Mouse (Mus musculus) heart, postnatal 14 days (tissue): ENCODE results near the gene Smyd3. TPM values are rescaled to one million over a fixed set of nuclear protein-coding genes. Genes with fewer than 3 reads are reported as not detected.

Experiments
- DNase-seq, 2 experiments: peaks; one replicate each; pipeline ENCODE4 v3.0.0; 2021 to 2022
- intact Hi-C: fragments of 180-260 bp; cut with DNase I; formaldehyde crosslinking; loops from one replicate; pipeline ENCODE4 v1.15.1; 2025
- total RNA-seq, 2 experiments: library from RNA; stranded (reverse); gene quantifications; 2 replicates each; pipeline ENCODE4 v1.2.3; 2021

The Smyd3 gene
- total RNA-seq, 2 experiments from 2014 or later = 5.9 to 9.3 TPM

DNA sequence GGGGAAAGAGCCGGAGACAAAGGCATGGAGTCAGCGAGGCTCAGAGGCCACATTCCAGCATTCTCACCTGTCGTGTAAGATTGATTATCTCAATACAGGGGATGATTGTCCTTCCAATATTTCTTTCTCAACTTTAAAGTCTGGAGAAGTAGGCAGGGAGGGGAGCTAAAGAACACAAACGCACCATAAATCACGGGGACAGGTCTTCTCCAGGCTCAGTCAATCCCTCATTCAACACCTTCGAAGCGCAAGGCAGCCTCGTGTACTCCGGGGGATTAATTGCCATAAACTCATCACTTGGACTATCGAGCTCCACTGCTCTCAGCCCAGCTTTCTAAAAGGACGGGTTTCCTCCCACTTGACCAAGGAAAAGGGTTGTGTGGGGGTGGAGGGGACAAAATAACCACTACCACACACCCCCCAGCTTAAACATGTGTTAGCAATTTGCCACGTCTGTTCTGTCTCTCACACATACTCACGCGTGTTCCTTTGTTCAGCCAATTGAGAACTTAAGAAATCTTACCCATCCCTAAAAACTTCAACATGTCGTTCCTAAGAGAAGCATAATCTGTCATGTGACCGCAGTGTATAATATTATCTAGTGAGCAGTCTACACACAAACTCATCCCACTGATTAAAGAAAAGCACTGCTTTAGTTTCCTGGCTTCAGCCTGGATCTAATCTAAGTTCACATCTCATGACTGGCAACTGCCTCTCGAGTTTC is 43.8 kb downstream of the Smyd3 start:
- intact Hi-C loops = loop anchor here (10.0 kb wide), 1 partner anchor 509 kb away; no protein-coding TSS in a partner anchor
- DNase-seq = no peak

DNA sequence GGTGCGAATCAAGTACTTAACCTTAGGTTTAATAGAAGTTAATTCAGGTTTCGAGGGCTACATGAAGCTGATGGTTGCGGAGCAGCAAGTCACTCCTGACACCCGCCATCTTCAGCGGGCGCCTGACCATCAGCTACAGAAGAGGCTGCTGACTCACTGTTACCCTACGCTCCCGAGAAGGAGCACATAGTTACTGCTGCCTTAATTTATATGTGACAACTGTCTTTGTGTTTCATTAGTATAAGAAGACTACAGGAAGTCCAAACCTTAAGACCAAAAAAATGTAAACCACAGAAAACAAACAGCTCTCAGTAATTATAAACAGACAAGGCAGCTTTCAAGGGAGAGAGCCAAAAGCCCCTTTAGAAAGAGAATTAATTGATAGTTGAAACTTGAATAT is 49.9 kb downstream of the Smyd3 start:
- DNase-seq = no peak
- intact Hi-C loops = no loop called here

- intact Hi-C loops = no loop called here
- no peak for DNase-seq
Observed at GRCm38 (mm10) chr1:179462376-179462775, 55.5 kb downstream of the Smyd3 start.

DNA sequence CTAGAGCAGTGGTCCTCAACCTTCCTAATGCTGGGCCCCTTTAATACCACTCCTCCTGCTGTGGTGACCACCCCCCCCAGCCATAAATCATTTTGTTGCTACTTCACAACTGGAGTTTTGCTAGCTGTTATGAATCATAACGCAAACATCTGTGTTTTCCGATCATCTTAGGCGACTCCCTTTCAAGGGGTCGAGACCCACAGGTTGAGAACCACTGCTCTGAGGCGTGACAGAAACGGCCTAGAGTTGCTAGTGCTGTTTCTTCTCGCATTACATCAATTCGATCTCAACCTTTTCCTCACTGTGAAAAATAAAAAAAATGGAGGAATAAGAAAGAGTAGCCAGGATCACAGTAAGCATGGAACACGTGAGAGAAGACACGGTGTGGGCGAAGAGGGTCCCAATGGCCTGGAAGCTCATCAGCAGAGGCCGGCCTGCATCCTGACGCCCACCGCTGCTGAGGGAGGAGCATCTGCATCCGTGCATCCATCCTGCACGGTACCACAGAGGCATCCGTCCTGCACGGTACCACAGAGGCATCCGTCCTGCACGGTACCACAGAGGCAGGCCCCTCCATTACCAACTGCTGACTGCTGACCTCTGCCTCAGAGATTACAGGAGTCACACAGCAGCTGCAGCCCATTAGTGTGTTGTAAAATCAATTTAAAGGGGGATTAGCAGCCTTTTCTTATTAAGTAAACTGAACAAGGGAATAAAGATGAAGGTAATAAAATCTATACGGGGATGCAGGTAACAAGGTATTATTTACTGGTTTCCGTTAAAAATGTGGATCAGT is 56.6 kb downstream of the Smyd3 start:
- intact Hi-C loops = no loop called here
- no peak for DNase-seq

- intact Hi-C loops = no loop called here
- no peak for DNase-seq
Observed at GRCm38 (mm10) chr1:179458987-179459368, 58.9 kb downstream of the Smyd3 start.

GRCm38 (mm10) chr1:179458236-179458986 is 59.4 kb downstream of the Smyd3 start:
- intact Hi-C loops = no loop called here
- peak in 1 of 2 experiments; percentile 8 for DNase-seq

- DNase-seq = no peak
- intact Hi-C loops = no loop called here
Observed at GRCm38 (mm10) chr1:179454600-179454999, 63.2 kb downstream of the Smyd3 start.

DNA sequence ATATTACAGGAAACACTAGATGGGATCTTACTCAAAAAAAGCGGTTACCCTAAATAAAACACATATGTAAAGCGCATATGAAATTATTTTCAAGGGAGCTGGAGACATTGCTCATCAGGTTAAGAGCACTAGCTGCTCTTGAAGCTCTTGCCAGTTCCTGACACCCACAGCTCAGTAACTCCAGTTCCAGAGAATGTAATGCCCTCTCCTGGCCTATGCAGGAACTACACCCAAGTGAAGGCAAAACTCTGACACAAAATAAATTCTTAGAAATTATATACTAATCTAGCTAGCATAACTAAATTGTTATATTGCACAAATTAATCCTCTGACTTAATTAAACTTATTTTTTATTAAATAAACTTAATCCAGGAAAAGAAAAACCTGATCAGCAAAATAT is 66.6 kb downstream of the Smyd3 start:
- intact Hi-C loops = no loop called here
- DNase-seq = no peak

- intact Hi-C loops = no loop called here
Observed at GRCm38 (mm10) chr1:179446845-179447212, 71.0 kb downstream of the Smyd3 start.

GRCm38 (mm10) chr1:179446127-179446844 is 71.6 kb downstream of the Smyd3 start:
- intact Hi-C loops = no loop called here
- DNase-seq = peak in 1 of 2 experiments; percentile 23

More at GRCm38 (mm10) chr1:179446845-179447212, 71.0 kb downstream of the Smyd3 start:
- no peak for DNase-seq

GRCm38 (mm10) chr1:179443835-179444234 is 74.0 kb downstream of the Smyd3 start:
- no peak for DNase-seq
- intact Hi-C loops = no loop called here

DNA sequence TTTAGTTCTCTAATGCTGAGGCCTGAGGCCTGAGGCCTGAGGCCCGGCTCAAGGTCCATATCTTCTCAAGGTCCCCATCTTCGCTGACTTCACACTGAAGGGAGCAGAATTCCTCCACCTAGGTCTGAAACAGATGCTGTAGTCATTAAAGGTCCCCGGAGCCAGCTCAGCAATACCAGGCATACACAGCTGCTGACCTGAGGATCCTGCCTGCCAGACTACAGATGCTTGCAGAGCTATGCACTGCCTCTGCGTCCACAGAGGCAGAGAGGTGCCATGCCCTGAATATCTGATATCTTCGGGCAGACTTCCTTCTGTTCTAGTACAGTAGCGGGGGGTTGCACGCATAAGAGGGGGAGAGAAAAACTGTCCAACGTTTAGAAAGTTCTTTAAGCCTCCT is 74.4 kb downstream of the Smyd3 start:
- intact Hi-C loops = no loop called here
- DNase-seq = no peak

GRCm38 (mm10) chr1:179436596-179436995 is 81.2 kb downstream of the Smyd3 start:
- intact Hi-C loops = no loop called here
- DNase-seq = no peak

DNA sequence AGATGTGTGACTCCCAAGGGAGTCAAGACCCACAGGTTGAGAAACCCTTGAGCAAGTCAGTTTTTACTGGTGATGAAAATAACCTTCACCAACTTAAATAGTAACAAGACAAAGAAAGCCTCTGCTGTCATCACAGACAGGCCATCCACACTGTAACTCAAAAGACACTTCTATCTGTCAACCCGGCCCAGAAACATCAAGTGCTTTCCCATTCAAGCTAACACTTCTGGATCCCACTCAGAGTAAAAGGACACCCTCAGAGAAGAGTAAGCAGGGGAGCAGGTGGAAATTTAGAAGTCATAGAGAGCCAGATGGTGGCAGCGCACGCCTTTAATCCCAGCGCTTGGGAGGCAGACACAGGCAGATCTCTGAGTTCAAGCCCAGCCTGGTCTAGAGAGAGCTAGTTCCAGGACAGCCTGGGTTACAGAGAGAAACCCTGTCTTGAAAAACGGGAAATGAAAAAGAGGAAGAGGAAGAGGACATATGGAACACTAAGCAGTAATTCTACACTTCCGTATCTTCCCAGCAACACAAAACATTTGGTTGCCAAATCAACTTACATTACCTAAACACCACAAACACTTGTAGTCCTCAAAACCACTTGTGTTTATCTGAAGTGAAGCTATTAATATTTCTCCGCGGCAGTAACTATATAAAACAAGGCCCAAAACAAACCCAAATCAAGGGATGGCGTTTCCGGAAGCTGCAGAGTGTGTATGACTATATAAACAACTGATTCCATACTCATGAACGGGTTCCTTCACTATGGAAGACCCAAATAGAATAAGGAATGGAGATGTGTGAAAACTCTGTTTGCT is 83.2 kb downstream of the Smyd3 start:
- no peak for DNase-seq
- intact Hi-C loops = no loop called here

GRCm38 (mm10) chr1:179433828-179434227 is 84.0 kb downstream of the Smyd3 start:
- DNase-seq = no peak
- intact Hi-C loops = no loop called here

DNA sequence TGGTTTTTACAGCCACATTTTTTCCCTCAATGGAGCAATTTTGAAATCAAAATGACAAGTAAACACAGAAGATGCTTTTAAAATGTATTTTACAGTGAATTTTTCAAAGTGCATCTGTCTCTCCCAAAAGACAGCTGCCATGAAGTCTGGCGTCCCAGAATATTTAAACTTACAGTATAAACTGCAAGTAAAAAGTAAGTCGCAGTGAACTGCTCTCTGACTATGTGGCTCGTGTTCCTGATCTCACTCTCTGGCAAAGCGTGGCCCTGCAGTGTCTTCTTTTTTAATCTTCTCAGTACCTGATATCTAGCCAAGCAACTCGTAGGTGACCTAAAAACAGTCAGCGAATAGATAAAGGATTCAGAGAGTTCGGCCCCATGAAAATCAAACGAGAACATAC is 84.5 kb downstream of the Smyd3 start:
- intact Hi-C loops = no loop called here
- DNase-seq = no peak

DNA sequence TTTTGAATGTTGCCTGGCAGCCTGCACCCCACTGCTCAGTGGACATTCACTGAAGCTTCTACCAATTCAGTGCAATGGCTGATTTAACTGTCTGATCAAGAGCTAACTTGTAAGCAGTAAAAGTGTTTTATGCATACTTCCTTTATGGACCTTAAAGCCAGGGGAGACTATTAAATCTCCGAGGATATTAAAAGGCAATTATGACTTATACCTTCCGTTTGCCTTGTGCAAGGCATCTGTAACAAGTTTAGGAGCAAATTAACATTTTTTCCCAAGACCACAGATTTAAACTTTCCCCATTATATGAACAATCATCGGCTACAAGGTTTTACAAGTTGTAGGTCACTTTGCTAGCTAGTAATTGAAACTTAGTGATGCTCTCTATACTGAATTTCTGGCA is 87.8 kb downstream of the Smyd3 start:
- intact Hi-C loops = no loop called here
- DNase-seq = no peak

DNA sequence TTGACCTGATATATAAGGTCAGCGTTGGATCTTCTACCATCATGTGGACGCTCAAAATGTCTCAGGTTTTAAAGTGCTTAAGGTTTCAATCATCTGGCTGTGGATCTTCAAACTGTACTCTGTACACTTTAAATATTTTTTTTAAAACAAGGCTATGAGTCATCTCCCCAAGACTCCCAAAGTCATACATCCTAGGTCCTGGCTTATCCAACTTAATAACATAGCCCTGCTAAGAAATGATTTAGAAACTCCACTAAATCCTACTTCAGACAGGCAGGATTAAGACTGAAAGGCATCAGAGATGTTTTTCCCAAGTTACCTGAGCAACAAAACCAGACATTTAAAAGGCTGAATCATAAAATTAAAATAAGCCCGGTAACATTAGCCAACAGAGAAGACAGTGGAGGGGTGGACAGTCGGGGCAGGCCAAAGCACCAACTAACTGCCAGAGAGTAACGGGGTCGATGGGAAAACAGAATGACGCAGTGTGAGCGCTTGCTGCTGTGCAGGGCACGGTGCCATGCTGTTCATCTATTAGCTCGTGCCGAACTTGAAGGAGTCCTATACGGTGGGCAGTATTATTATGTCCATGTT is 92.9 kb downstream of the Smyd3 start:
- intact Hi-C loops = no loop called here
- DNase-seq = no peak

- intact Hi-C loops = no loop called here
- DNase-seq = no peak
Observed at GRCm38 (mm10) chr1:179419091-179419490, 98.8 kb downstream of the Smyd3 start.
